ENCODE assay signal across 11 mouse cellular contexts in the genomic region with DNA sequence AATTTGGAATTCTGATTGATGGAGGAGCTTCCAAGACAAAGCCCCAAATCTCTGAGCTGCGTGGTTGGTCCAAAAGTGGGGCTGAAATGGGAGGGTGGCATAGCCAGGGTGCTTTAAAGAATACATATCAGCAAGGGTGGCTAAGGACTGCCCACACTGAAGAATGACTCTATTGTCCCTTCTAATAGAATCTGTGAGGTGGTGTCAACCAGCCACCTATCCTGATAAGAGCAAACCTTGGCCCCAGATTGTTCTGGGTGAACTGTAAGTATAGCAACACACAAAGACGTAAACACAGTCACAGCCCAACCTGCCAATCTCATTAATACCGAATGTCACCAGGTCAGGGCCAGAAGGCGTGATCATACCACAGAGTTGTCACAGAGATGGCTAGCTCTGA.
A peak's percentile ranks its signal among the peaks of the same experiment; 100 is the strongest.
DNase-seq lines count a peak whose midpoint lies in the region; ATAC-seq and TF ChIP-seq lines count a peak whose summit lies in the region.
"Had no signal": no experiment of that assay in that cellular context is flagged by ENCODE, and none has a peak within 500 bp of the region (broad histone marks: within the 10 kb centered on the region; RNA-seq: fewer than 3 reads in every experiment).

No protein-coding gene starts in this region.

- DNase-seq in gastrocnemius, adult 2 months, result no peak
- no peak for DNase-seq in gastrocnemius, adult 8-10 months (ENCODE audit: low spot score in 2 of 2)
- DNase-seq in kidney, adult 9 months, result no peak
- no peak for DNase-seq in layer of hippocampus, adult 9-11 months
- no peak for DNase-seq in right cerebral cortex, postnatal 25 days
- DNase-seq: cerebellum, adult 9-10 months; liver; lung, postnatal 10 days had no signal

- no peak for ATAC-seq in kidney, embryonic 16.5 days (ENCODE audit: low FRiP score, low TSS enrichment)
- no peak for ATAC-seq in heart, embryonic 15.5 days (replicated peaks; ENCODE audit: insufficient number of reproducible peaks, insufficient read depth, low FRiP score, low read depth)
- 0 out of 2 replicates have a peak, but pooled peaks have one; percentile 20 for ATAC-seq in midbrain, embryonic 16.5 days

- H3K4me1 ChIP-seq in kidney, embryonic 16.5 days (ENCODE audit: insufficient read depth, low read length), result peaks cover 49% of the 10 kb centered on the region
- H3K4me1 ChIP-seq in heart, embryonic 15.5 days (replicated peaks), result peaks cover 51% of the 10 kb centered on the region
- H3K4me1 ChIP-seq in midbrain, embryonic 16.5 days (ENCODE audit: control insufficient read depth, insufficient read depth, low read length), result peaks cover 5% of the 10 kb centered on the region

- 0 out of 2 replicates have a peak, but pooled peaks cover under 1% of the 10 kb centered on the region for H3K36me3 ChIP-seq in kidney, embryonic 16.5 days (ENCODE audit: insufficient read depth, low read length)
- H3K36me3 ChIP-seq in heart, embryonic 15.5 days, result no peaks in the 10 kb centered on the region
- H3K36me3 ChIP-seq in midbrain, embryonic 16.5 days (ENCODE audit: control insufficient read depth, insufficient read depth, low read length), result no peaks in the 10 kb centered on the region

- TF ChIP-seq CTCF in gastrocnemius, adult 2 months (IDR thresholded peaks at IDR 0.05), result no peak

- no peaks in the 10 kb centered on the region for H3K9me3 ChIP-seq in kidney, embryonic 16.5 days (ENCODE audit: low read length)
- H3K9me3 ChIP-seq in heart, embryonic 15.5 days (replicated peaks), result no peaks in the 10 kb centered on the region
- no peaks in the 10 kb centered on the region for H3K9me3 ChIP-seq in midbrain, embryonic 16.5 days (replicated peaks; ENCODE audit: control insufficient read depth, low read length, poor library complexity, severe bottlenecking)

- H3K4me2 ChIP-seq in kidney, embryonic 16.5 days (replicated peaks; ENCODE audit: low read depth, low read length), result no peak overlapping the region
- H3K4me2 ChIP-seq in heart, embryonic 15.5 days, result 0 out of 2 replicates have a peak overlapping the region, but pooled peaks have one; percentile 38
- H3K4me2 ChIP-seq in midbrain, embryonic 16.5 days (ENCODE audit: low read length), result no peak overlapping the region

- no peaks in the 10 kb centered on the region for H3K27me3 ChIP-seq in kidney, embryonic 16.5 days (ENCODE audit: insufficient read depth, low read length)
- no peaks in the 10 kb centered on the region for H3K27me3 ChIP-seq in heart, embryonic 15.5 days
- no peaks in the 10 kb centered on the region for H3K27me3 ChIP-seq in midbrain, embryonic 16.5 days (ENCODE audit: control insufficient read depth, insufficient read depth, low read depth, low read length)

- H3K9ac ChIP-seq in kidney, embryonic 16.5 days (replicated peaks; ENCODE audit: low read length), result no peak overlapping the region
- H3K9ac ChIP-seq in heart, embryonic 15.5 days, result no peak overlapping the region
- no peak overlapping the region for H3K9ac ChIP-seq in midbrain, embryonic 16.5 days (ENCODE audit: low read depth, low read length)

- intact Hi-C loops in gastrocnemius, adult 2 months (cut with DNase I), result no loop called here

- no peak overlapping the region for H3K4me3 ChIP-seq in gastrocnemius, adult 2 months
- no peak overlapping the region for H3K4me3 ChIP-seq in kidney, embryonic 16.5 days (ENCODE audit: low read length)
- no peak overlapping the region for H3K4me3 ChIP-seq in heart, embryonic 15.5 days
- H3K4me3 ChIP-seq in midbrain, embryonic 16.5 days (ENCODE audit: low read depth, low read length), result no peak overlapping the region

- WGBS in kidney, embryonic 16.5 days, result 74% methylated on average over 4 of the region's 4 CpGs
- 63% methylated on average over 4 of the region's 4 CpGs for WGBS in heart, embryonic 15.5 days
- 67% methylated on average over 4 of the region's 4 CpGs for WGBS in midbrain, embryonic 16.5 days

- H3K27ac ChIP-seq in gastrocnemius, adult 2 months, result peak overlapping the region; percentile 86
- peak overlapping the region; percentile 74 for H3K27ac ChIP-seq in kidney, embryonic 16.5 days (ENCODE audit: low read length)
- H3K27ac ChIP-seq in heart, embryonic 15.5 days, result peak overlapping the region; percentile 83
- H3K27ac ChIP-seq in midbrain, embryonic 16.5 days (ENCODE audit: low read length), result no peak overlapping the region
